Mouse (Mus musculus) layer of hippocampus, postnatal 14 days (tissue): ENCODE data around the gene Ksr1. TPM values are rescaled to one million over a fixed set of nuclear protein-coding genes. Genes with fewer than 3 reads are reported as not detected.
"Not testable (repeated sequence)": the region's sequence is repeated elsewhere in the genome, so short reads cannot be mapped to it uniquely, and the experiment has no call there.

Experiments used
- DNase-seq, 2 experiments: peaks; one replicate each; pipeline ENCODE4 v3.0.0; 2021 to 2022; ENCODE audit warnings: low spot score in 2 of 2, mixed read lengths in 1 of 2
- total RNA-seq, 2 experiments: library from RNA; stranded (reverse); gene quantifications; 2 replicates each; pipeline ENCODE4 v1.2.3; 2021

Ksr1 gene
- total RNA-seq, 2 experiments from 2014 or later: 154 to 158 TPM

DNA sequence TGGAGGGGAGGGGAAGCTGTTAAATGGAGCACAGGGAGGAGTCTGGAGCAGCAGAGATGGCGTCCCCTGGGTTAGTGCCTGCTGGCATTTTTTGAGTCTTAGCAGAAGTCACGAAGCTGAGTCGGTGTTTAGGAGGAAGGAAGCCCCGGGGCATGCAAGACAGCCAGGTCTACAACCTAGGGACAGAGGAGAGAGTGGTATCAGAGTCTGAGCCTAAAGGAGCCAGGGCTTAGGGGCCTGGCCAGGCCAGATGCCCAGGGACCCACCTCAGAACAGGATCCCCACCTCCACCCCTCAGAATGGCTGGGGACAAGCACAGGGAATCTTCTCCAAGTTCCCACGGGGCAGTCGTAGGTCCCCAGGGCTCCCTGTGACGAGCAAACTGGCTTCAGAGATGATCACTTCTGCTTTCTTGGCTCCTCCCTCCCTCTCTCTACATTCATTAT, 129.0 kb downstream of the Ksr1 start:
- no peak for DNase-seq

DNA sequence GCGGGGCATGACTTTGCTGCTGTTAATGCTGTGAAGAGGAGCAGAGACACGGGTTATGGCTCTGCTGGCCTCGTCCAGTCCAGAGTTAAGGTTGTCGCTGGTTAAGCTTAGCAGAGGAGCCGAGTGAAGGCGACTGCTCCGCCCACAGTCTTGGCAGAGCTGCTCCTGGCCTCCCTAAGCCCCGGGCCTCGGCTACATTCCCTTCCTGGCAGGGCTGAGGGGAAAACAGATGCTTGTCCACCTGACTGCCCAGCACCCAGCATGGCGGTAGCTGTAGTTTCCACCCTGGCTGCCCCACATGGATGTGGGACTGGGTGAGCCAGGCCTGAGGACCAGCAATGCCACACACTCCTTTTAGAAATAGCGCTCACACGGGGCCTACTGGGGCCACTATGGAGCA, 130.0 kb downstream of the Ksr1 start:
- no peak for DNase-seq

DNA sequence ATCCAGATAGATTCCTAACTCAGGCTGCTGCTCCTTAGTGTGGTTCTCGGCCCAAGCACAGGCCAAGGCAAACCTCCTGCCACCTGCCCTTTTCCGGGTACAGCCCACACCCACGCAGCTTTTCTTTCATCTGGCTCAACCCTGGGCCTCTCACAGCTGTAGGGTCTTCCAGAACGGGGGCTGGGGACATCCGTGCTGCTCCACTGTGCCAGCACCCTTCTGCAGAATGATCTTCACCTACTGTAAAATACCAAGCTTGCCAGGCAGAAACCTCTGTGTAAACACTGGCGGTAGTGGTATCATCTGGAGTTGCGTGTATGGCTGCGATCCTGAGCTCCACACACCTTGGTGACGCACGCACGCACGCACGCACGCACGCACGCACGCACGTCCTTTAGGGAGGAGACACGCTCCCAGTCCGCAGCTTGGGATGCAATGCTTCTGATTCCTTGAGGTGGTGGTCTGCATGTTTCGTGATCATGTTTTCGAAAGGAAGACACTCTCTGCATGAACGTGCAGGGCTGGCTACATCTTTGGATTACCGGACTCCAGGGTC, 130.5 kb downstream of the Ksr1 start:
- DNase-seq: no peak

DNA sequence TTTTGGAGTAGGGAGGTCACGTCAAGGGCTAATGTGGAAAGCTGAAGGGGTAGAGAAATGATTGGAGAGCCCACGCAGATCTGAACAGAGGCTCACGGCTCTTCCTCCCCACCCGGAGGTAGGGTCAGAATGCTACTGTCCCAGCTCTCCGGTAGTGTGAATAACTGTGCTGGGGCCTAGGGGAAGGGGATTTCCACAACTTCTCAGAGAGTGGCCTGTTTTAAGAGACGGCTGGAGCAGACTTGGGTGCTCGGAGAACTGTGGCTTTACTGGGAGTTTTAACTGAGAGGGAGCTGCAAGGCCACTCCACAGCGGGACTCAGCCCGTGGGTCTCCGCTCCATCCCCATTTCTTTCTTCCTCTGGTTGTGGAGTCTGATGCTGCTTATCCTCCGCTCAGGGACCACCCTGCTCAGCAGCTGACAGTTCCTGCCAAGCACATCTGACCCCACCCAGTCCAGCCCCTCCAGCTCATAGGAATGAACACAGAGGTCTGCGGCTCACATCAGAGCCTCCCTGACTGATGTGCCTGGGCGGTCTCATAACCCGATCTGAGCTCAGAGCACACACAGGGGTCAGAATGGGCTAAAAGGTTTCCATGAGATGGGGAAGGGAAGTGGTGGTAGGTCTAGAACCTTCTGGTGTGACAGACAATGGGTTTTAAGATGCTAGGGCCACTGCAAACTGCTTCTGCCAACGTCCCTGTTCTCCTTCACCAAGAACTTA, 131.4 kb downstream of the Ksr1 start:
- no peak for DNase-seq

DNA sequence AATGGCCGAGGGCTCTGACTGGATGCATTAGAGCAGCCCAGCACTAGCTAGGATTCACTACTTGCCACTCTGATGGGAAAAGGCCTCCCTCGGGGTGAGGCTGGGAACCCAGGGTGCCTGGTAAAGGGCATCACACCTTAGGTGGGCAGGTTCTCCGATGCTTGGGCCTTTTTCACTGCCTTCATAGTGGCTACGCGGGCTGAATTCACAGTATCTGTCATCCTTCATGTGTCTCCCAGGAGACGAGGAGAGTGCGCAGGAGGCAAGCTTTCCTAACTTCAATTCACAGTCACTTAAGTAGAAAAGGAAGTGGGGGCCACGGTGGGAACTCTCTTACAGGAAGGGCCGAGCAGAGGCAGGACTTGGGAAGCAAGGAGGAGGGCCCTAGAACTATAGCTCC, 132.4 kb downstream of the Ksr1 start:
- DNase-seq: no peak

DNA sequence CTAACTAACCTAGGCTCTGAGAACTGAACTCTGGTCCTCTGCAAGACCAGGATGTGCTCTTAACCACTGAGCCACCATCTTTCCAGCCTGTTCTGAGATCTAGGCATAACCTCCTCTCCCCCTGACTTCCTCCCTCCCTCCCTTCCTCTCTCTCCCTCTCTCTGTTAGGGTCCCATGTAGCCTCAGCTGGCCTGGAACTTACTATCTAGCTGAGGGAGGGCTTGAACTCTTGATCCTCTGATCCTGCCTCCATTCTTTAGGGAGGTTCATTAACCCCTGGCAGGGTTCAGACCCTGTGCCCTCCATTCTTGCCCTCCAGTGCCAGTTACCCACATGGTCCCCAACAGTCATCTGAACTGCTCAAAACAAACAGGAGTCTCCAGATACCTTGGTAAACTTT, 133.2 kb downstream of the Ksr1 start:
- no peak for DNase-seq

DNA sequence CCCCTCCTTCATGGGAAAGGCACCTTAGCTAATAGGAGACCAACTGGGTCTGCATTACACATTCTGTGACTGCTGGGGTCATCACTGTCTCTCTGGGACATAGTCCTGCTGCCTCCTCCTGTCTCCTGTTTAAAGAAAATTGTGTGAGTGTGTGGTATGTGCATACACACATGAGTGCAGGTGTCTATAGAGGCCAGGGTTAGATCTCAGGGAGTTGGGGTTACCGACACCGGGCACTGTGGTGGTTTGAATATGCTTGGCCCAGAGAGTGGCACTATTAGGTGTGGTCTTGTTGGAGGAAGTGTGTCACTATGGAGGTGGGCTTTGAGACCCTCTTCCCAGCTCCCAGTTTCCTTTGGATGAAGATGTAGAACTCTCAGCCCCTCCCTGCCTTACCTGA, 133.7 kb downstream of the Ksr1 start:
- DNase-seq: no peak

DNA sequence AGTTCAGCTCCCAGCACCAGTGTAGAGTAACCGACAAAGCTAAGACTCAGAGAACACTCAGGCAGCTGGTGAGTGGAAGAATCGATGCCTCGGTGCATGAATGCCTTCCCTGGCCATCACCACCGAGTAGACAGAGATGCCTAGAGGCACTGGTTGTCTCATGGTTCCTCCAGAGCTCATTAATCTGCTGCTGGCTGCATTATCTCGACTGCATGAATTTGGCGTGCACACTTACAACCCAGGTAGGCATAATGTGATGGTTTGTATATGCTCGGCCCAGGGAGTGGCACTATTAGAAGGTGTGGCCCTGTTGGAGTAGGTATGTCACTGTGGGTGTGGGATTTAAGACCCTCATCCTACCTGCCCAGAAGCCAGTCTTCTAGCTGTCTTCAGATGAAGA, 137.3 kb downstream of the Ksr1 start:
- DNase-seq: no peak

DNA sequence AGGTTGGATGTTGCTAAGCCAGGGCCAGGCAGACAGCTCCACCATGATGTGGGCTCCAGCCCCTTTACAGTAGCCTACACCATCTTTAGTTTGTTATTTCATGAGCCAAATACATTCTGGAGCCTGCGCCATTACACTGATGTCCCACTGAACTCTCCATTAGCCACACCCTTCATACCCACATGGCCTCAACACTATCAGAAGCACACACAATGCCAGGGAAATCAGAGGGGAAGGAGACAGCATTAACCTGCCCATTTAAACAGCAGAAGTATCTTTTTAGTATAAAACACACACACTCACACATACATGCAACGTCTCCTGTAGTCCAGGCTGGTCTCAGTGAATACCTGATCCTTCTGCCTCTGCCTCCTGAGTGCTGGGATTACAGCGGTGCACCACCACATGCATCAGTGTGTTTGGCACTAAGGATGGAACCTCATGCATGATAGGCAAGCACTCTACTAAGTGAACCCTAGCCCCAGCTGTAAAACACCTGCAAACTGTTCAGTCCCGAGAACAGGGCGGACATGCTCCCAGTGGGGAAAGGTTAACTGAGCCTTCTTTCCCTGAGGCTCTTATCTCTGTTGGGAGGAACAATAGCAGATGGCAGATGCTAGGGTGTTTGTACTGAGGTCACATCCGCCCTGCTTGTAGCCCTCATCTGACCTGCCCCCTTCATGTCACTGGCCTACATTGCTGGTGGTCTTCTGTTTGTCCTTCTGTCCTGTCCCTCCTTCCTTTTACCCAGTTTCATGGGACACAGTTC, 138.0 kb downstream of the Ksr1 start:
- no peak for DNase-seq

DNA sequence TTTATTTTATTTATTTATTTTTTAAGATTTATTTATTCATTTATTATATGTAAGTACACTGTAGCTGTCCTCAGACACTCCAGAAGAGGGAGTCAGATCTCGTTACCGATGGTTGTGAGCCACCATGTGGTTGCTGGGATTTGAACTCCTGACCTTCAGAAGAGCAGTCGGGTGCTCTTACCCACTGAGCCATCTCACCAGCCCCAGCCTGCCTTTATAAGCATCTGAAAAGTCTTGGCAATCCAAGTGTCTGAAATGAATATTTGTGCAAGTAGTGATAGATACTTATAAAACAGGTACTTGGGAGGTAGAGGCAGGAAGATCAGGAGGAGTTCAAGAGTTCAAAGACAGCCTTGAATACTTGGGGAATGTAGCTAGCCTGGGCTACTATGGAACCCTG, 138.9 kb downstream of the Ksr1 start:
- DNase-seq: not testable (repeated sequence)

DNA sequence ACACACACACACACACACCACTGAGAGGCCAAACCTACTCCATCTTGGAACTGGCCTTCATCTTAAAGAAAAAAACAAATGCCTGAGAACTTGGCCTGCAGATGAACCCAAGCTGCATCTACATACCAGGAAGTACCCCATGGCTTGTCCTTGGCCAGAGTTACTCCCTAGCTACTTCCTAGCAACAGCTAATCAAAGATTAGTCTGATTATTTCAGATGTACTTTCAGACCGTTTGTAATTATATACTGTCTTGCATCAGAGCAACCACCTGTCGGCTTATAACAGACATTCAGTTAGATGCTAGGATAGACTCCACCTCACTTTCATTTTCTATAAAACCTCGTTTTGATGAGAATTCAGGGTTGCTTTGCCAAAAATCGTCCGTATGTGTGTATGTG, 139.8 kb downstream of the Ksr1 start:
- DNase-seq: no peak

DNA sequence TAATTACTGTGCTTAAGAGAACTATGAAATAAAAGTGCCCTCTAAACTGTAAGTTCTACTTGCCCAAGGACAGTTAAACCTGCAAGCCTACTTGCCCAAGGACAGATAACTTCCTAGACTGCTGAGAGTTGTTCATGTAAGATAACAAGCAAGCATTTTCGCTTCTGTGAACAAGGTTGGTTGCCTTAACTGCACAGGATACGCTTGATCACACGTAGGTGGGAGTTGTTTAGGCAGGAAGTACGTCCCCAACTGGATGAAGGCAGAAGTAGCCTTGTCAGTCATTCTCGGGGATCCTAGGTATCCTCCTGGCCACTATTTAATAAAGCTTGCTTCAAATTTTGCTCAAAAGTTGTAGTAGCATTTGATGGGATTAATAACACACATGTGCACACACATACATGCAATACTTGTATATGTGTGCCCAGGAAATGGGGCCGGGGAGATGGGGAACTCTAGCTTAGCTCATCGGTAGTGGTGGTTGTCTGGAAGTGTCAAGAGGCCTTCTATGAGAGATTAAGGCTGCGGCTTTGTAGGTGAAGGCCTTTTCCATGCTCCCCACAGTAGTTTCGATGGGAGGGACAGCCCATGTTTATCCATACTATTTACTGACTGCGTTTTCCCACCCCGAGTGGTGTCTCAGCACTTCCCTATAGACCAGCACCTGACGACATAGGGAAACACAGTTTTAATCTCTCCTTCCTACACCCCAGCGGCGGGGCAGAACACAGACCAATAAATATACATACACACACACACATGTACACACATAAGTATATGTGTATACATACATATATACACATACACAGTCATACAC, 140.4 kb downstream of the Ksr1 start:
- DNase-seq: no peak

DNA sequence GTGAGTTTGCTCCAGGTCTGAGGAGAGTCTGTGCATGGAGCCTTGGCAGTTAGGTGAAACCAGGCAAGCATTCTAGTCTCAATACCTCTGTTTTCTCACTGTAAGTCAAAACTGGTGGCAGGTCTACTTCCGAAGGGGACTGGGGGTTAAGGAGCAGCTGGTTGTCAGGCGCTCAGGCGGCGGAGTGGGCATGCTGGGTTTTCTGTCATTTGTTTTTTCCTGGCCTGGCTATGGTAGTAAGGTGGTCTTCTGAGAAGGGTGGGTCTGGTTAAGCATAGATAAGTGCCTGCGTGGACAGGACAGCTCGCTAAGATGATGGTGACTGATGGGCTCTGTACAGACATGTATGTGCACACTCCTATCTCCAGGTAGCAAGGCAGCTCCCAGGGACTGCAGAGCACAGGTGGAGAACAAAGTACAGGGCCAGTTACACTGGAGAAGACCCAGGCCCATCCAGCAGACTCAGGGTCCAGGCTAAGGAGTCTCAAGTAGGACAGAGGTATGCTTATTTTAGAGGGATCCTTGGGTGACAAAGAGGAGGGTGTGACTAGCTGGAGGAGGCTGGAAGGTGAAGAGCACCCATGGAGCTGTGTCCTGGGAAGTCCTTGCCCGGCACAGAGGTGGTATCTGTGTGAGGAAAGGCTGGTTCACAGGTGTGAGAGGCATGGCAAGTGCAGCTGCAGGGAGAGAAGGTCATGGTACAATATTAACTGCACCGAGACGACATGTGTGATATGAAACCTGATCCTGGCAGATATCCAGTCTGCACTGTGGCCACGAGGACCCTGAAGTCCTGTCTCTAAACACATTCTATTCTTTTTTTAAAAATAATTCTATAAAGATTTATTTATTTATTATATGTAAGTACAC, 142.2 kb downstream of the Ksr1 start:
- no peak for DNase-seq

DNA sequence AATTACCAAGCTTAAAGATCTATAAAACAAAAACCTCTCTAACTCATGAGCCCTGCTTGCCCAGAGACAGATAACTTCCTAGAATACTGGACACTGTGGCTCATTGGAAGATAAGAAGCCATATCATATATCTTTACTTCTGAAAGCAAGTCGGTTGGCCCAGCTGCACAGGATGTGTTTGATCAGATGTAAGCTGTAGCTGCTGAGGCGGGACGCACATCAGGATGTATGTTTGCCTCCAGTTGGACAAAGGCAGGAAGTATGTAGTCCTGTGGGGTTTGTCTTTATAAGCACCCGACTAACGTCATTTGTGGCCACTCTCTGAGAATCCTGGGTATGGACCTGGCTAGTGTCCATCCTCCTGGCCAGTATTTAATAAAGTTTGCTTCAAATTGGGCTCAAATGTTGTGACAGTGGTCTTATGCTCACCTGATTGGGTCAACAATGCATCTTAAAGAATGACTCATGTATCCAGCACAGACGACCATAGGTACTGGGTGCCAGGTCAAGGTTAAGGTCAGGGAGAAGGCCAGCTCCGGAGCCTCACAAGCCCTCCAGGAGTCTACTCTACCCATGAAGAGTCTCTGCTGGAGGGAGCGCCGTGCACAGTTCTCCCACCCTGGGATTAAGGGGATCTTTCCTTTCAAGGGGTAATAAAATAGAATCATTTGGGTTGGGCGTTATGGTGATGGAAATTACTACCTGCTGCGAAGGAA, 143.0 kb downstream of the Ksr1 start:
- no peak for DNase-seq

DNA sequence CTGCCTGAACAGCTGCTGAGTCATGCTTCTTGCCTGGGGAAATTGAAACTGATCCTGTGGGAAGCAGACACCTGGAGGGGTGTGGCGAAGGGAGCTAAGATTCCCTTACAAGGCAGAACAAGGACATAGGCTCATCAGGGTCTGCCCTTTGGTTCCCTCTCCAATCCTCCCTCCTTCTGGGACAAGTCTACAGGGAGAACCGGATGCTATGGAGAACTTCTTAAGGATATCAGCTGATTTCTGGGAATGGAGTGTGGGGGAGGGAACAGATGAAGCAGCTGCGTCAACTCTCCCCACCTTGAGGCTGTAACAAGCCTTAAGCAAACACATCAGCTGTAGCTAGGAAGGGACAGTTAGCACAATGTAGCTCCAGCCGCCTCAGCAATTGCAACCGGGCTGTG, 143.7 kb downstream of the Ksr1 start:
- DNase-seq: no peak

DNA sequence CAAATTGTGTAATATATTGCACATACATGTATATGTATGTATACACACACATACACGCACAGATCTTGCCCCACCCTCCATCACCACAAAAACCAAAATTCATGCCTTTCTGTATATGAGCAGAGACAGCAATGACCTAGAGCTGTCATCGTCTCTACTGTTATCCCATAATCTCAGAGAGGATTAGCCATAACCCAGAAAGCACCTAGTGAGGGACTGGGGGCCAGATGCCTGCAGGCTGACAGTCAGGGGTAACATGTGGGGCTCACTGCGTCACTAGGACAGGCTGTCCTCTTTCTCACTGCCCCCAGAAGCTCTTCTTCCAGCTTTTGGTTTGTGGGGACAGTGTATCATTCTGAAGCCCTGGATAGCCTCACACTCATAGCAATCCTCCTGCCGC, 144.3 kb downstream of the Ksr1 start:
- no peak for DNase-seq

DNA sequence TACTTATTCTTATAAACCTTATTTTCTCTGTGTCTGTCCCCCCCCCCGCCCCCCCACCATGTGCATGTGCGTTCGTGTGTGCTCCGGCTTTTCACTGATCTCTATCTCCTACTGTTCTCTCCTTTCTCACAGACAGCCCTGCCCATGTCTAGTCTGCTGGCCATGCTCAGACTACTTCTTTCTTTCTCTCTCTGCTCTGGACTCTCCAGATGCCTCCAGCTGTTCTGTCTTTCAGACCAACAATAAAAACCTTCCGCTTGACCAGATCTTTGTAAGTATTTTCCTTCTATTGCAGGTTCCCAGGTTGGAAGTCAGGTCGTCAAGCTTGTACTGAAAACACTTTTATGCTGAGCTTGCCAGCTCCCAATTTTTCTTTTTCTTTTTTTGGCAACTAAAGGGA, 147.1 kb downstream of the Ksr1 start:
- DNase-seq: no peak

DNA sequence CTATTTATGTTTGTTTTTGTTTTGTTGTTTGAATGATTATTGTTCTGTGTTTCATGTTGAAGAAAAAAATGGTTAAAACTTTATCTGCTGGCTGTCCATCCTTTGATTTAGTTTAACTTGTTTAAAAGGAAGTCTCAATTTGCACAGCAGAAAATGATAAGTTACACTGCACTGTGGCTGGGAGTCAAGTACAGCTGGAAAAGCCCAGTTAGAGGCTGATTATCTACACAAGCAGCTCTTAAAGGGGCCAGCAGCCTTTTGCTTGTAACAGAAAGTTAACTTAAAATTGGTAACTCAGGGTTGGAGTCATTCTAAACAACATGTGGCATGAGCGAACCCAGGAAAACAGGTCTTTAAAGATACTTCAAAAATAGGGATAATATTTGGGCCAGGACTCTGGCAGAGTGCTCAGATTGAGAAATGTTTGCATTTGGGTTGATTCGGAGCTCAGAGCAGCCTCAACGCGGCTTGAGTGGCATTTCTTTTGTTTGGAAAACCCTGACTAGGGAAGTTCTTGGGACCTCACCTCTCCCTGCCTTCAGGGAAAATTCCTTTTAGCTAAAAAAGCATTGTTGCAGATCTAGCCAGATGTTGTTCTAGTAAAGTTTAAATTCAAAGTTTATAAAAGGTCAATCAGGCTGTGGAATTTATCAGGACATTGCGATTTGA, 155.2 kb downstream of the Ksr1 start:
- not testable (repeated sequence) for DNase-seq

DNA sequence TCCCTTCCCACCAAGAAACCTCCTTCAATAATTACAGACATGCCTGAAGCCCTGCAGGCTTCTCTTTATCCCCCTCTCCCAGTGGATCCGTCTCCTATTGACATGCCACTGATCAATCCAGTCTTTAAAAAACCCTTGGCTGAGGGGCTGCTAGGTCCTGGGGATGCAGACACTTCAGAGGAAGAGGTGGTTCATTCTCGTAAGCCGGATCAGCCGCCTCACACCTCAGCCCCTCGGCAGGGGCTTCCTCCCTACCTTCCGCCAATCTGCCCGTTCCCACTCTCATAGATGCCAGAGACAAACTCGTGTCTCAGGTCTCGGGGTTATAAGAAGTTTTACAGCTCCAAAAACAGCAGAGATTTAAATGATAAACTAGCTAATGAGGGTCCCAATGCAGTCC, 156.1 kb downstream of the Ksr1 start:
- DNase-seq: no peak
